Mouse (Mus musculus) cortical plate, adult 2 months (tissue): ENCODE measurements around the gene Olfr109. TPM values are rescaled to one million over a fixed set of nuclear protein-coding genes. Genes with fewer than 3 reads are reported as not detected.

ENCODE experiments used
- H3K27ac ChIP-seq: fragments of 200-500 bp; 2 replicates; pipeline ENCODE4 v1.5.1; 2012; ENCODE audit warnings: low read length, control low read depth, inconsistent platforms; ENCODE audit not compliant: insufficient read depth
- H3K4me1 ChIP-seq: fragments of 200-500 bp; 2 replicates; pipeline ENCODE4 v1.6.1; 2011; ENCODE audit warnings: low read length; ENCODE audit not compliant: control insufficient read depth, insufficient read depth
- H3K4me3 ChIP-seq: fragments of 200-500 bp; 2 replicates; pipeline ENCODE4 v1.5.1; 2011; ENCODE audit warnings: mild to moderate bottlenecking, low read length, control low read depth; ENCODE audit not compliant: insufficient read depth
- CTCF ChIP-seq: fragments of 200-500 bp; IDR thresholded peaks from 2 replicates; pipeline ENCODE4 v1.5.1; 2011; ENCODE audit warnings: mild to moderate bottlenecking, control low read depth, low read length; ENCODE audit not compliant: insufficient read depth; ENCODE audit errors: extremely low read depth
- POLR2A ChIP-seq: fragments of 200-500 bp; IDR thresholded peaks from 2 replicates; pipeline ENCODE4 v1.6.1; 2011; ENCODE audit warnings: mild to moderate bottlenecking, low read length, control low read depth; ENCODE audit not compliant: insufficient read depth; ENCODE audit errors: extremely low read depth
- polyA plus RNA-seq: library from polyadenylated mRNA; depleted of rRNA; stranded (reverse); fragments of >200 nt; gene quantifications from 2 replicates; pipeline ENCODE4 v1.2.3, GENCODE M21; 2012; rRNA removed

The Olfr109 gene
- polyA plus RNA-seq: not detected in 2 replicates

DNA sequence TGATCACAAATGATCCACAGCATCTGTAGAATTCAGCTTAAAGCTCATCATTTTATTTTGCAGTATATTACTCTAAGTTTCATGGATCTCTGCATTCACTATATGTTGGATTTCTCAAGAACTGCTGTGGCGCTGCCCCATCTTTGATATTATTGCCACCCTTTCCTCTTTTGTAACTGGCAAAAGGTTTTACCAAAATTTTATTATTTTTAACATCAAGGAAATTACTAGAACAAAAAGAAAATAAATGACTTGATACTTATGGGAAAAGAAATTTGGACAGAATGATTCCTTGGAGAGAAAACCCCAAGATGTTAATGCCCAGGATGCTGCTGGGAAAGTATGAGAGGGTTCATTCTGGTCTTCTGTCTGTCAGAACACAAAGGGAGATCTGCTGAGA lies at the start of gene Olfr109:
Olfr109 (plus strand) TSS at position 301 of the 400 bp plus-strand sequence.
- H3K4me3 ChIP-seq: no peak within 1 kb of the TSS
- TF ChIP-seq POLR2A (no peak), CTCF (no peak)
- H3K4me1 ChIP-seq: no peaks in the 10 kb centered on the region
- H3K27ac ChIP-seq: no peak within 1 kb of the TSS

DNA sequence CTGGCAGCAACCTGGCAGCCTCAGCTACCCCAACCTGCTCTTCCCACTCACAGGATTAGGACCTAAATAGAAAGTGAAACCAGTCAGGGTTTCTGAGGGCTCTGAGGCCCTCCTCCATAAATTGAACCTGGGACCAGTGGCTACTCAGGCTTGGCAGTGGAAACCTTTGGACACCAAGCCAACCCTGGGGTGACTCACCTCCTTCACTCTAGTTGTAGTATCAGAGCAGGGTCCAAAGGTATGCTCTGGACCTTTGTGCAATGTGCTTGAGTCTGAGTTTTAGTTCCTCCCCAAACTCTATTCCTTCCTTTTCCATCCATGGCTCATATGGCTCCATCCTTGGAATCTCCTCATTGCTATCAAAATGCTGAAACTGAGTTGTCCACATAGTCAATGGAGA lies 45.3 kb upstream of the Olfr109 start:
- Histone ChIP-seq H3K27ac (no peak overlapping the region), H3K4me3 (no peak overlapping the region), H3K4me1 (no peaks in the 10 kb centered on the region)
- TF ChIP-seq POLR2A (no peak), CTCF (no peak)

DNA sequence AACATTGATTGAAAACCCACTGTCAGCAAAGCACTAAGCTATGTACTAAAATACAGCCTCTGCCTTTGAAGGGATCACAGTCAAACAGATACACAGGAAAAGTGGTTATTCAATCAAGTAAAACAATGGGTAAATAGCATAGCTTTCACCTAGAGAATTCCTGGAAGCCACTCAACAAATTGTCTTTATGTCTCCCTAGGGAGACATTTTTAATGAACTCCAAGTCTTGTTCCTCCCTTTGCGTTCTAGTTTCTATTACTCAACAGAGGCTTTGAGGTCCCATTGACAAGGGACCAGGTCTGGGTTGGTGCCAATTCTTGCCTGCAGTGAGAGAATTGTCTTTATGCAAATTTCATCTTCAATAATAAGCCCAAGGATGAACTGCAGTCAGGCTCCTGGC lies 13.5 kb upstream of the Olfr109 start, which contains the start of gene Olfr108:
Olfr108 (plus strand) TSS at position 301 of the 400 bp plus-strand sequence.
- TF ChIP-seq CTCF (no peak), POLR2A (no peak)
- H3K4me3 ChIP-seq: no peak within 1 kb of the TSS
- H3K4me1 ChIP-seq: no peaks in the 10 kb centered on the region
- H3K27ac ChIP-seq: no peak within 1 kb of the TSS

DNA sequence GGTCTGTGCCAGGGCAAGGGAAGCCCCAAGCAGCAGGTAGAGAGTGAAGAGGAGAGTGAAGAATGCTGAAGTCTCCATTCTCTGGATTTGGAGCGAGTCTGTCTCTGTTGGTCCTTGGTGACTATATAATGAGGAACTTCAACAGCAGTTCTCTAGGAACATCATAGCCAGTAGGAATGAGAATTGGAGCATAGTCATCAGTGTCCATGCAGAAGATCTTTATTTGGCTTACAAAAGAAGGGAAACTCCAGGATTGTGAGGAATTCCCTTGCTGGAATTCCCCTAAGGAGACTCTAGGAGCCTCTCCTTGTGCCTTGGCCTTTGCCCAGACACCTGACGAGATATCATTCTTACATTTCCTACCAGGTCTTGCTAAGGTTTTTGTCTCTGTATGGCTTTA lies 24.7 kb downstream of the Olfr109 start, which contains the start of gene H2-M2:
H2-M2 (minus strand) TSS at position 101 of the 400 bp plus-strand sequence.
- H3K4me1 ChIP-seq: no peaks in the 10 kb centered on the region
- no peak within 1 kb of the TSS for H3K27ac ChIP-seq
- no peak for TF ChIP-seq POLR2A
- no peak for TF ChIP-seq CTCF
- no peak within 1 kb of the TSS for H3K4me3 ChIP-seq

DNA sequence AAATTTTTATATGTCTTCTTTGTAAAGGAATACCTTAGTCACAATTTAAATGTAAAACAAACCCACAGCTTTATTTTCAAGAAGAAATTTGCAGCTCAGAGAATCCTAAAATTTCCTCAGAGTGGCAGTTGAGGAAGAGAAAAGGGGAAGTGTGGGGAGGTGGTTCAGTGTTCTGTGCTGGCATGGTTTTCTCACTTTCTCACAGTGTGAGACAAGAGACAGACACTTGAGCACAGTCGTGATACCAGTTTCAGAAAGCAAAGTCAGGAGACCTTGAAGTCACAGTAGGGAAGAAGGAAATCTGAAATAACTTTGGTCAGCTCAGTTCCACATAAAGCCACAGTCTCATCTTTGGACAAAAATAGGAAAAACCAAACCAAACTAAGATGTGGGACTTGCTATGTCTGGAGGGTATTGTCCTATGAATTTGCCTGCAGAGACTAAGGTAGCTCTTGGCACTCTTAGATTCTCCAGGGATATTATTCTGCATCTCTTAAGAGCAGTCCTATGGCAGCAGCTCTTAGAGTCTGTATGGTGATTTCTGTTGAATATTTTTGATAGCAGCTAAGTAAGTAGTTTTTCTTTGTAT lies 33.3 kb downstream of the Olfr109 start, which contains the start of gene Olfr110:
Olfr110 (plus strand) TSS at position 539 of the 589 bp plus-strand sequence.
- Histone ChIP-seq H3K27ac (no peak within 1 kb of the TSS), H3K4me3 (no peak within 1 kb of the TSS), H3K4me1 (no peaks in the 10 kb centered on the region)
- TF ChIP-seq CTCF (no peak), POLR2A (no peak)

DNA sequence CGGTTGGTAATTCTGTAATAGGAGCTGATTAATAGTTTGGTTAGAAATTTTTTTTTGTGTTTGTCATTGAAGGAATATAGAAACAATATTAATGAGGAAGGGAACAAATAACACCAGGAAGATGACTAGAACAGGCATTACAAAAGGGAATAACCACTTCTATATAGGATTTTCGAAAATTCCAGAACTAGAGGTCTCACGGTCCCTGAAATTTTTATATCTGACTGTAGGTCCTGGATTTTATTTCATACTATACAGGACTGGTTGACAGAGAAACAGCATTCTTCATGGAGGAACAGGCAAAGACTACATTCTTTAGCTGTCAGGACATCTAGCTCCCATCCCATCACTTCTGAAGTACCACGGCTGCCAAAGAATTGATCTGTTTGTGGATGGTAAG lies 49.0 kb downstream of the Olfr109 start, which contains the start of gene Olfr111:
Olfr111 (plus strand) TSS at position 301 of the 400 bp plus-strand sequence.
- no peak for TF ChIP-seq CTCF
- no peak for TF ChIP-seq POLR2A
- H3K4me3 ChIP-seq: no peak within 1 kb of the TSS
- no peak within 1 kb of the TSS for H3K27ac ChIP-seq
- H3K4me1 ChIP-seq: no peaks in the 10 kb centered on the region

Other genes with a start within 250 kb of the Olfr109 start
- 0.02 TPM in 1 of 2 replicates, not detected in the other for gene Olfr95, start 245.8 kb upstream of the Olfr109 start, polyA plus RNA-seq
- gene Olfr96, start 238.8 kb upstream of the Olfr109 start, polyA plus RNA-seq: not detected in 2 replicates
- not detected in 2 replicates for gene Olfr97, start 221.6 kb upstream of the Olfr109 start, polyA plus RNA-seq
- gene Olfr98, start 195.2 kb upstream of the Olfr109 start, polyA plus RNA-seq: not detected in 2 replicates
- gene H2-M3, start 188.7 kb upstream of the Olfr109 start, polyA plus RNA-seq: 2.6 and 3.3 TPM in 2 replicates
- gene Olfr99, start 175.5 kb upstream of the Olfr109 start, polyA plus RNA-seq: not detected in 2 replicates
- not detected in 2 replicates for gene Olfr101, start 154.6 kb upstream of the Olfr109 start, polyA plus RNA-seq
- not detected in 2 replicates for gene Olfr102, start 141.9 kb upstream of the Olfr109 start, polyA plus RNA-seq
- not detected in 2 replicates for gene Olfr103, start 119.2 kb upstream of the Olfr109 start, polyA plus RNA-seq
- gene Olfr104-ps, start 99.3 kb upstream of the Olfr109 start, polyA plus RNA-seq: not detected in 2 replicates
- not detected in 2 replicates for gene Olfr105-ps, start 79.9 kb upstream of the Olfr109 start, polyA plus RNA-seq
- not detected in 2 replicates for gene Olfr106-ps, start 68.5 kb upstream of the Olfr109 start, polyA plus RNA-seq
- not detected in 2 replicates for gene Olfr107, start 59.7 kb upstream of the Olfr109 start, polyA plus RNA-seq
- gene Olfr108, start 13.4 kb upstream of the Olfr109 start, polyA plus RNA-seq: not detected in 2 replicates
- not detected in 2 replicates for gene H2-M2, start 24.6 kb downstream of the Olfr109 start, polyA plus RNA-seq
- 0.15 and 0.19 TPM in 2 replicates for gene Olfr110, start 33.6 kb downstream of the Olfr109 start, polyA plus RNA-seq
- 0.15 and 0.42 TPM in 2 replicates for gene Olfr111, start 49.1 kb downstream of the Olfr109 start, polyA plus RNA-seq
- not detected in 2 replicates for gene Olfr112, start 110.5 kb downstream of the Olfr109 start, polyA plus RNA-seq
- gene Olfr113, start 118.7 kb downstream of the Olfr109 start, polyA plus RNA-seq: not detected in 2 replicates
- not detected in 2 replicates for gene Olfr114, start 133.8 kb downstream of the Olfr109 start, polyA plus RNA-seq
- gene Olfr115, start 168.2 kb downstream of the Olfr109 start, polyA plus RNA-seq: not detected in 2 replicates
- not detected in 2 replicates for gene Olfr116, start 168.3 kb downstream of the Olfr109 start, polyA plus RNA-seq
- gene Olfr117, start 204.9 kb downstream of the Olfr109 start, polyA plus RNA-seq: not detected in 2 replicates
- not detected in 2 replicates for gene Olfr118, start 208.1 kb downstream of the Olfr109 start, polyA plus RNA-seq
- gene Olfr119, start 237.6 kb downstream of the Olfr109 start, polyA plus RNA-seq: not detected in 2 replicates